In genomic region chr4:143278429-143278871, GRCm38 (mm10) we compare ENCODE assay signal across 9 mouse cellular contexts. TPM values are rescaled to one million over a fixed set of nuclear protein-coding genes. Genes with fewer than 3 reads are reported as not detected.
DNase-seq lines count a peak whose midpoint lies in the region; ATAC-seq lines count a peak whose summit lies in the region.
"Had no signal": no experiment of that assay in that cellular context is flagged by ENCODE, and none has a peak within 500 bp of the region (broad histone marks: within the 10 kb centered on the region; RNA-seq: fewer than 3 reads in every experiment).

No protein-coding gene starts in this region.

- DNase-seq in liver = peak; percentile 12
- peak; percentile 38 to 52 for DNase-seq in heart, postnatal 14 days
- peak; percentile 24 to 52 for DNase-seq in left cerebral cortex, postnatal 10 days (ENCODE audit: extremely low spot score in 1 of 2, low spot score in 2 of 2)
- DNase-seq in urinary bladder, postnatal 25 days (ENCODE audit: low spot score) = peak; percentile 42
- no peak for DNase-seq in spleen, postnatal 4 days (ENCODE audit: low spot score in 2 of 2)
- DNase-seq: liver, embryonic 13.5 days had no signal

- H3K36me3 ChIP-seq in liver, embryonic 12.5 days = no peaks in the 10 kb centered on the region
- H3K36me3 ChIP-seq in forebrain, embryonic 15.5 days = no peaks in the 10 kb centered on the region
- no peaks in the 10 kb centered on the region for H3K36me3 ChIP-seq in midbrain, embryonic 15.5 days (replicated peaks)
- H3K36me3 ChIP-seq: liver, embryonic 13.5 days had no signal

- no peak overlapping the region for H3K4me2 ChIP-seq in liver, embryonic 12.5 days
- H3K4me2 ChIP-seq in forebrain, embryonic 15.5 days (replicated peaks) = peak overlapping the region; percentile 43
- H3K4me2 ChIP-seq in midbrain, embryonic 15.5 days = peak overlapping the region; percentile 50
- H3K4me2 ChIP-seq: liver, embryonic 13.5 days had no signal

- WGBS in liver, embryonic 12.5 days (ENCODE audit: insufficient replicate concordance) = 54% methylated on average over 14 of the region's 14 CpGs
- WGBS in forebrain, embryonic 15.5 days = 2% methylated on average over 14 of the region's 14 CpGs
- WGBS in midbrain, embryonic 15.5 days = 7% methylated on average over 14 of the region's 14 CpGs

- no peak overlapping the region for H3K4me3 ChIP-seq in liver, embryonic 12.5 days
- peak overlapping the region; percentile 19 for H3K4me3 ChIP-seq in forebrain, embryonic 15.5 days
- H3K4me3 ChIP-seq in midbrain, embryonic 15.5 days = peak overlapping the region; percentile 21
- H3K4me3 ChIP-seq: liver, embryonic 13.5 days had no signal

- H3K4me1 ChIP-seq in liver, embryonic 12.5 days = no peaks in the 10 kb centered on the region
- H3K4me1 ChIP-seq in forebrain, embryonic 15.5 days = peaks cover 19% of the 10 kb centered on the region
- H3K4me1 ChIP-seq in midbrain, embryonic 15.5 days = peaks cover 18% of the 10 kb centered on the region
- H3K4me1 ChIP-seq: liver, embryonic 13.5 days had no signal

- no peaks in the 10 kb centered on the region for H3K27me3 ChIP-seq in liver, embryonic 12.5 days (replicated peaks)
- H3K27me3 ChIP-seq in forebrain, embryonic 15.5 days = no peaks in the 10 kb centered on the region
- no peaks in the 10 kb centered on the region for H3K27me3 ChIP-seq in midbrain, embryonic 15.5 days (replicated peaks)
- H3K27me3 ChIP-seq: liver, embryonic 13.5 days had no signal

- no peak overlapping the region for H3K27ac ChIP-seq in liver, embryonic 12.5 days
- H3K27ac ChIP-seq in forebrain, embryonic 15.5 days (replicated peaks) = peak overlapping the region; percentile 83
- H3K27ac ChIP-seq in midbrain, embryonic 15.5 days = no peak overlapping the region; the same call in 1 of the 2 replicates
- H3K27ac ChIP-seq: liver, embryonic 13.5 days had no signal

- ATAC-seq in liver, embryonic 12.5 days = no peak
- peak; percentile 66 for ATAC-seq in forebrain, embryonic 15.5 days (replicated peaks)
- peak; percentile 61; the same call in 1 of the 2 replicates for ATAC-seq in midbrain, embryonic 15.5 days (replicated peaks)

- no peak overlapping the region for H3K9ac ChIP-seq in liver, embryonic 12.5 days
- H3K9ac ChIP-seq in forebrain, embryonic 15.5 days (replicated peaks) = 0 out of 2 replicates have a peak overlapping the region, but pooled peaks have one; percentile 14
- H3K9ac ChIP-seq in midbrain, embryonic 15.5 days = peak overlapping the region; percentile 19; the same call in 1 of the 2 replicates
- H3K9ac ChIP-seq: liver, embryonic 13.5 days had no signal

- intact Hi-C loops in heart, postnatal 14 days (cut with DNase I) = no loop called here
- intact Hi-C loops in left cerebral cortex, postnatal 10 days (cut with DNase I) = no loop called here

- no peaks in the 10 kb centered on the region for H3K9me3 ChIP-seq in liver, embryonic 12.5 days (replicated peaks)
- no peaks in the 10 kb centered on the region for H3K9me3 ChIP-seq in forebrain, embryonic 15.5 days
- no peaks in the 10 kb centered on the region for H3K9me3 ChIP-seq in midbrain, embryonic 15.5 days
- H3K9me3 ChIP-seq: liver, embryonic 13.5 days had no signal

RNA-seq across cellular contexts. Expression of gene Pdpn, which starts 20.9 kb away (rescaled TPM):
- 1.7 and 2.5 TPM in 2 replicates for polyA plus RNA-seq in liver, embryonic 12.5 days (2016; fragmentation: Nextera tagmentation; extraction: Ambion mirVana)
- polyA plus RNA-seq in forebrain, embryonic 15.5 days (2015; fragmentation: Nextera tagmentation; extraction: Ambion mirVana) = 49.1 and 54.8 TPM in 2 replicates
- total RNA-seq in heart, postnatal 14 days (2021) = 10 to 100 TPM in 1 of 2 experiments, 1 to 10 TPM in 1; 8.8 to 10.5 TPM
- 10 to 100 TPM; 10.6 to 11.9 TPM for total RNA-seq in left cerebral cortex, postnatal 10 days (2021)
- polyA plus RNA-seq in midbrain, embryonic 15.5 days (2015; fragmentation: Nextera tagmentation; extraction: Ambion mirVana) = 40.8 and 46.3 TPM in 2 replicates

Comparison
In these comparisons a context has a peak if more than half of its experiments do, and no peak if none do; other contexts are left out.
1. DNase-seq: peak in liver (single experiment), heart, postnatal 14 days (2 of 2), left cerebral cortex, postnatal 10 days (2 of 2) and urinary bladder, postnatal 25 days (single experiment); none in spleen, postnatal 4 days (0 of 2).
2. RNA of gene Pdpn, which starts 20.9 kb away (polyA plus RNA-seq): 49.1 to 54.8 TPM in forebrain, embryonic 15.5 days and 40.8 to 46.3 TPM in midbrain, embryonic 15.5 days; 1.7 to 2.5 TPM in liver, embryonic 12.5 days; every median in the first group is over 10 times any median in the second.